Mouse (Mus musculus) kidney, adult 2 months (tissue): ENCODE results near the gene Galnt9. TPM values are rescaled to one million over a fixed set of nuclear protein-coding genes. Genes with fewer than 3 reads are reported as not detected.

Experiments used
- DNase-seq: peaks from one replicate; pipeline ENCODE4 v3.0.0; 2021
- H3K27ac ChIP-seq: fragments of 200-500 bp; 2 replicates; pipeline ENCODE4 v1.5.1; 2012; ENCODE audit warnings: low read depth, low read length, control low read depth, inconsistent platforms; ENCODE audit not compliant: insufficient read depth
- H3K27me3 ChIP-seq: fragments of 200-500 bp; replicated peaks from 2 replicates; pipeline ENCODE4 v1.6.1; 2012; ENCODE audit warnings: mild to moderate bottlenecking, moderate library complexity, low read length, inconsistent platforms; ENCODE audit not compliant: control insufficient read depth, insufficient read depth
- H3K36me3 ChIP-seq: fragments of 200-500 bp; 2 replicates; pipeline ENCODE4 v1.6.1; 2012; ENCODE audit warnings: mild to moderate bottlenecking, moderate library complexity, low read length, inconsistent platforms; ENCODE audit not compliant: control insufficient read depth, insufficient read depth
- H3K4me1 ChIP-seq: fragments of 200-500 bp; 2 replicates; pipeline ENCODE4 v1.6.1; 2011; ENCODE audit warnings: low read length; ENCODE audit not compliant: control insufficient read depth, insufficient read depth
- H3K4me3 ChIP-seq: fragments of 200-500 bp; 2 replicates; pipeline ENCODE4 v1.5.1; 2011; ENCODE audit warnings: mild to moderate bottlenecking, low read depth, low read length, control low read depth; ENCODE audit not compliant: insufficient read depth
- CTCF ChIP-seq: fragments of 200-500 bp; conservative IDR thresholded peaks from 2 replicates; pipeline ENCODE4 v1.5.1; 2011; ENCODE audit warnings: low read depth, mild to moderate bottlenecking, control low read depth, low read length, moderate library complexity, mixed read lengths; ENCODE audit not compliant: insufficient read depth, insufficient read length
- POLR2A ChIP-seq: fragments of 200-500 bp; IDR thresholded peaks from one replicate; pipeline ENCODE4 v1.6.1; 2011; ENCODE audit warnings: low read depth, low read length, control low read depth
- WGBS: fragments of 180-500 bp; shearing (Covaris S2); methylation state at CpG from one replicate; pipeline ENCODE4 v1.1.7; 2018; 5-methylcytosine and 5-hydroxymethylcytosine counted together
- polyA plus RNA-seq: library from polyadenylated mRNA; depleted of rRNA; stranded (reverse); fragments of >200 nt; gene quantifications from 2 replicates; pipeline ENCODE4 v1.2.3, GENCODE M21; 2012

Galnt9 gene
- polyA plus RNA-seq, 1 experiment: 0.61 TPM

GRCm38 (mm10) chr5:110580569-110581239 is 36.5 kb downstream of the Galnt9 start:
- no peak overlapping the region for H3K4me3 ChIP-seq
- 86% methylated on average over 19 of the region's 19 CpGs for WGBS
- H3K36me3 ChIP-seq: no peaks in the 10 kb centered on the region
- no peaks in the 10 kb centered on the region for H3K27me3 ChIP-seq
- TF ChIP-seq CTCF: no peak
- no peak for TF ChIP-seq POLR2A
- DNase-seq: no peak
- H3K27ac ChIP-seq: no peak overlapping the region
- H3K4me1 ChIP-seq: no peaks in the 10 kb centered on the region

- Histone ChIP-seq H3K4me3 (no peak overlapping the region), H3K4me1 (no peaks in the 10 kb centered on the region), H3K27ac (no peak overlapping the region), H3K27me3 (no peaks in the 10 kb centered on the region), H3K36me3 (no peaks in the 10 kb centered on the region)
- peak; percentile 33 for DNase-seq
- TF ChIP-seq CTCF: no peak
- no peak for TF ChIP-seq POLR2A
- 57% methylated on average over 10 of the region's 10 CpGs for WGBS
Observed at GRCm38 (mm10) chr5:110582647-110583538, 38.7 kb downstream of the Galnt9 start.

GRCm38 (mm10) chr5:110587467-110587866 is 43.3 kb downstream of the Galnt9 start:
- TF ChIP-seq CTCF: no peak
- no peak for TF ChIP-seq POLR2A
- no peak overlapping the region for H3K4me3 ChIP-seq
- H3K4me1 ChIP-seq: no peaks in the 10 kb centered on the region
- H3K27ac ChIP-seq: no peak overlapping the region
- no peak for DNase-seq
- no peaks in the 10 kb centered on the region for H3K27me3 ChIP-seq
- no peaks in the 10 kb centered on the region for H3K36me3 ChIP-seq

GRCm38 (mm10) chr5:110589833-110590232 is 45.7 kb downstream of the Galnt9 start:
- Histone ChIP-seq H3K27ac (no peak overlapping the region), H3K36me3 (no peaks in the 10 kb centered on the region), H3K4me1 (no peaks in the 10 kb centered on the region), H3K27me3 (no peaks in the 10 kb centered on the region), H3K4me3 (no peak overlapping the region)
- DNase-seq: no peak
- WGBS: 93% methylated on average over 8 of the region's 8 CpGs
- TF ChIP-seq POLR2A (no peak), CTCF (no peak)

- Histone ChIP-seq H3K4me3 (no peak overlapping the region), H3K27ac (no peak overlapping the region), H3K4me1 (peaks cover 11% of the 10 kb centered on the region; the same call in 1 of the 2 replicates), H3K27me3 (no peaks in the 10 kb centered on the region), H3K36me3 (no peaks in the 10 kb centered on the region)
- DNase-seq: no peak
- 90% methylated on average over 8 of the region's 8 CpGs for WGBS
- no peak for TF ChIP-seq POLR2A
- TF ChIP-seq CTCF: no peak
Observed at GRCm38 (mm10) chr5:110594465-110594864, 50.3 kb downstream of the Galnt9 start.

DNA sequence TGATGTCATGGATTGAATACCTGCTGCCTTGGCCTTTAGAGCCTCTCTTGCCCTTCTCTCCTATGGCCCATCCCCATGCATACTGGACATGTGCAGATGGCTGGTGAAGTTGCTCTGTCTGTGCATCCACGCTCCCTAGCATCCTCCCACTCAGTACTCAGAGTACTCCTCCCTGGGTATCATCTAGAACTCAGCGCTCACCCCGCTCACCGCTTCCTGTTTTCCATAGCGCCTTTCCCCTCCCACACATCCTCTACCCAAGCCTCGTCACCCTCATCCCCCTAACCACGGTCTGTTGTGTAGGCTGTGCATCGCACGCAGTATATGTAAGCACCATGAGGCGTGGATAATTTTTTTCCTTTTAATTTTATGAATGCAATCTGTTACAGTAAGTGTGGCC is 51.2 kb downstream of the Galnt9 start:
- H3K27me3 ChIP-seq: no peaks in the 10 kb centered on the region
- H3K4me1 ChIP-seq: peaks cover 11% of the 10 kb centered on the region; the same call in 1 of the 2 replicates
- no peak for DNase-seq
- no peaks in the 10 kb centered on the region for H3K36me3 ChIP-seq
- TF ChIP-seq POLR2A (no peak), CTCF (no peak)
- H3K4me3 ChIP-seq: no peak overlapping the region
- no peak overlapping the region for H3K27ac ChIP-seq
- WGBS: 93% methylated on average over 10 of the region's 10 CpGs
